Mouse (Mus musculus): Measurements from ENCODE around the gene Atp5c1. TPM values are rescaled to one million over a fixed set of nuclear protein-coding genes. Genes with fewer than 3 reads are reported as not detected.

The Atp5c1 gene
- polyA plus RNA-seq, 1 experiment from 2014 or later, result 564 TPM

Other genes starting within 250 kb of the Atp5c1 start
- not detected in 2 replicates for gene 4930412O13Rik, start 199.3 kb downstream of the Atp5c1 start, polyA plus RNA-seq (2015; fragmentation: Nextera tagmentation; extraction: Ambion mirVana)
- not detected in 2 replicates for gene 9230102O04Rik, start 191.0 kb downstream of the Atp5c1 start, polyA plus RNA-seq (2015; fragmentation: Nextera tagmentation; extraction: Ambion mirVana)
- 1.4 and 3.3 TPM in 2 replicates for gene Gata3, start 190.5 kb downstream of the Atp5c1 start, polyA plus RNA-seq (2015; fragmentation: Nextera tagmentation; extraction: Ambion mirVana)
- gene Taf3, start 31.9 kb downstream of the Atp5c1 start, polyA plus RNA-seq (2015; fragmentation: Nextera tagmentation; extraction: Ambion mirVana), result 17.7 and 17.9 TPM in 2 replicates
- gene Kin, start 83 bp upstream of the Atp5c1 start, polyA plus RNA-seq (2015; fragmentation: Nextera tagmentation; extraction: Ambion mirVana), result 41.1 and 46.7 TPM in 2 replicates
- 0.41 and 0.53 TPM in 2 replicates for gene Itih2, start 50.9 kb upstream of the Atp5c1 start, polyA plus RNA-seq (2015; fragmentation: Nextera tagmentation; extraction: Ambion mirVana)
- 2.0 and 2.4 TPM in 2 replicates for gene Itih5, start 73.1 kb upstream of the Atp5c1 start, polyA plus RNA-seq (2015; fragmentation: Nextera tagmentation; extraction: Ambion mirVana)